In the genomic region with DNA sequence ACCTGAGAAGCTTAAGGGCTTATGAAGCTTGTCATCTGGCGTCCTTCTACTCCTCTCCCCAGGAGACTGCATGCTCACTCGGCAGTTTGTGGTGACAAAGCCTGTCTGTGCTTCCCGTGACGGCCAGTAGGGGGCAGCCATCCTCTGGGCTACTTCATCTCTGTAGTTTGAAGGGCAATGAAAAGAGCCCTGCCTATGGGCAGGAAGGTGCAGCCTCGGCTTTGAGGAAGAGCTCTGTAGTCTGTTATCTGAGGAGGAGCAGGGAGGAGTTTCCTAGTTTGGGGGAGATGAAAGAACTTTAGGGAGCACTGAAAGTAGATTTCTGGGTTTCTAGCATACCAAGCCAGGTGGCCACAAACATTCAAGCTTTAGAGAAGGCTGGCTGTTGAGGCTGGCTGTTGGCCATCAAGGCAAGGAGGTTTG, we compare ENCODE assay signal across 10 mouse cellular contexts. TPM values are rescaled to one million over a fixed set of nuclear protein-coding genes. Genes with fewer than 3 reads are reported as not detected.
A peak's percentile ranks its signal among the peaks of the same experiment; 100 is the strongest.
DNase-seq lines count a peak whose midpoint lies in the region; ATAC-seq lines count a peak whose summit lies in the region.
"Had no signal": no experiment of that assay in that cellular context is flagged by ENCODE, and none has a peak within 500 bp of the region (broad histone marks: within the 10 kb centered on the region; RNA-seq: fewer than 3 reads in every experiment).

No protein-coding gene starts in this region.

- H3K27ac ChIP-seq in kidney, embryonic 16.5 days (ENCODE audit: low read length), result no peak overlapping the region
- H3K27ac ChIP-seq in limb, embryonic 11.5 days (replicated peaks; ENCODE audit: low read depth, low read length), result no peak overlapping the region
- no peak overlapping the region for H3K27ac ChIP-seq in neural tube, embryonic 11.5 days (ENCODE audit: low read depth, low read length)
- H3K27ac ChIP-seq: embryonic facial prominence, embryonic 15.5 days; midbrain, embryonic 12.5 days had no signal

- WGBS in kidney, embryonic 16.5 days, result 7% methylated on average over 5 of the region's 5 CpGs
- WGBS in limb, embryonic 11.5 days, result 12% methylated on average over 5 of the region's 5 CpGs
- 8% methylated on average over 5 of the region's 5 CpGs for WGBS in neural tube, embryonic 11.5 days

- no peaks in the 10 kb centered on the region for H3K9me3 ChIP-seq in kidney, embryonic 16.5 days (ENCODE audit: low read length)
- no peaks in the 10 kb centered on the region for H3K9me3 ChIP-seq in limb, embryonic 11.5 days (ENCODE audit: control insufficient read depth, low read length)
- H3K9me3 ChIP-seq in neural tube, embryonic 11.5 days (ENCODE audit: control insufficient read depth, low read length), result no peaks in the 10 kb centered on the region
- H3K9me3 ChIP-seq: embryonic facial prominence, embryonic 15.5 days; midbrain, embryonic 12.5 days had no signal

- H3K4me3 ChIP-seq in kidney, embryonic 16.5 days (ENCODE audit: low read length), result no peak overlapping the region
- H3K4me3 ChIP-seq in limb, embryonic 11.5 days (ENCODE audit: low read depth, low read length), result no peak overlapping the region
- H3K4me3 ChIP-seq in neural tube, embryonic 11.5 days (ENCODE audit: low read depth, low read length), result no peak overlapping the region
- H3K4me3 ChIP-seq: embryonic facial prominence, embryonic 15.5 days; midbrain, embryonic 12.5 days had no signal

- no peak overlapping the region for H3K9ac ChIP-seq in kidney, embryonic 16.5 days (replicated peaks; ENCODE audit: low read length)
- H3K9ac ChIP-seq in limb, embryonic 11.5 days (ENCODE audit: low read length), result no peak overlapping the region
- no peak overlapping the region for H3K9ac ChIP-seq in neural tube, embryonic 11.5 days (ENCODE audit: low read length)
- H3K9ac ChIP-seq: embryonic facial prominence, embryonic 15.5 days; midbrain, embryonic 12.5 days had no signal

- H3K4me2 ChIP-seq in kidney, embryonic 16.5 days (replicated peaks; ENCODE audit: low read depth, low read length), result no peak overlapping the region
- H3K4me2 ChIP-seq in limb, embryonic 11.5 days (ENCODE audit: low read depth, severe bottlenecking), result no peak overlapping the region
- H3K4me2 ChIP-seq in neural tube, embryonic 11.5 days (ENCODE audit: low read depth), result no peak overlapping the region
- H3K4me2 ChIP-seq: embryonic facial prominence, embryonic 15.5 days; midbrain, embryonic 12.5 days had no signal

- peaks cover 67% of the 10 kb centered on the region for H3K27me3 ChIP-seq in kidney, embryonic 16.5 days (ENCODE audit: insufficient read depth, low read length)
- H3K27me3 ChIP-seq in limb, embryonic 11.5 days (ENCODE audit: control insufficient read depth, insufficient read depth, low read length), result peaks cover 61% of the 10 kb centered on the region
- H3K27me3 ChIP-seq in neural tube, embryonic 11.5 days (ENCODE audit: control insufficient read depth, insufficient read depth, low read length), result peaks cover 63% of the 10 kb centered on the region

- intact Hi-C loops in heart, postnatal 25 days (cut with DNase I), result loop anchor here (2.0 to 5.0 kb wide), 3 partner anchors 36 to 142 kb away; no protein-coding TSS in a partner anchor

- no peaks in the 10 kb centered on the region for H3K36me3 ChIP-seq in kidney, embryonic 16.5 days (ENCODE audit: insufficient read depth, low read length)
- H3K36me3 ChIP-seq in limb, embryonic 11.5 days (ENCODE audit: control insufficient read depth, insufficient read depth, low read length), result no peaks in the 10 kb centered on the region
- H3K36me3 ChIP-seq in neural tube, embryonic 11.5 days (ENCODE audit: control insufficient read depth, insufficient read depth, low read length), result no peaks in the 10 kb centered on the region
- H3K36me3 ChIP-seq: embryonic facial prominence, embryonic 15.5 days; midbrain, embryonic 12.5 days had no signal

- ATAC-seq in kidney, embryonic 16.5 days (ENCODE audit: low FRiP score, low TSS enrichment), result no peak
- no peak for ATAC-seq in limb, embryonic 11.5 days (ENCODE audit: insufficient number of reproducible peaks, low FRiP score, low TSS enrichment, low read depth)
- no peak for ATAC-seq in neural tube, embryonic 11.5 days (ENCODE audit: insufficient read depth, low FRiP score, low TSS enrichment)

- DNase-seq in kidney, adult 11 months, result peak; percentile 42
- peak; percentile 96 for DNase-seq in MEL-GATA-1-ER (ENCODE audit: extremely low read depth, low read depth)
- peak; percentile 80 for DNase-seq in embryo, embryonic 10.5 days (ENCODE audit: low spot score)
- peak; percentile 35 for DNase-seq in heart, postnatal 25 days (ENCODE audit: low spot score)
- peak; percentile 78 for DNase-seq in limb, embryonic 11.5 days (ENCODE audit: low spot score)
- peak; percentile 68 for DNase-seq in neural tube, embryonic 11.5 days (ENCODE audit: low spot score)
- DNase-seq in thymus, postnatal 10 days (ENCODE audit: low spot score in 2 of 2), result peak; percentile 74 to 84

- peaks cover 20% of the 10 kb centered on the region for H3K4me1 ChIP-seq in kidney, embryonic 16.5 days (ENCODE audit: insufficient read depth, low read length)
- H3K4me1 ChIP-seq in limb, embryonic 11.5 days (ENCODE audit: control insufficient read depth, insufficient read depth, low read length), result peaks cover 10% of the 10 kb centered on the region
- peaks cover 4% of the 10 kb centered on the region; the same call in 1 of the 2 replicates for H3K4me1 ChIP-seq in neural tube, embryonic 11.5 days (ENCODE audit: control insufficient read depth, insufficient read depth, low read length)

RNA-seq across cellular contexts. Expression of gene Rtn4rl2, which starts 18.0 kb away (rescaled TPM):
- polyA plus RNA-seq in kidney, embryonic 16.5 days (2015; fragmentation: Nextera tagmentation; extraction: Ambion mirVana), result 1.0 and 1.5 TPM in 2 replicates
- 1 to 10 TPM; 1.8 to 4.0 TPM for total RNA-seq in heart, postnatal 25 days (2021)
- 0.75 and 0.96 TPM in 2 replicates for polyA plus RNA-seq in limb, embryonic 11.5 days (2014; fragmentation: Nextera tagmentation; extraction: Ambion mirVana)
- 7.2 TPM in 2 replicates for polyA plus RNA-seq in neural tube, embryonic 11.5 days (2014; fragmentation: Nextera tagmentation; extraction: Ambion mirVana)

RNA-seq across cellular contexts. Expression of gene Slc43a1, which starts 29.9 kb away (rescaled TPM):
- polyA plus RNA-seq in kidney, embryonic 16.5 days (2015; fragmentation: Nextera tagmentation; extraction: Ambion mirVana), result 15.6 and 17.8 TPM in 2 replicates
- total RNA-seq in heart, postnatal 25 days (2021), result 1 to 10 TPM; 1.5 to 2.2 TPM
- 36.0 and 37.8 TPM in 2 replicates for polyA plus RNA-seq in limb, embryonic 11.5 days (2014; fragmentation: Nextera tagmentation; extraction: Ambion mirVana)
- polyA plus RNA-seq in neural tube, embryonic 11.5 days (2014; fragmentation: Nextera tagmentation; extraction: Ambion mirVana), result 17.8 and 19.1 TPM in 2 replicates

RNA-seq across cellular contexts. Expression of gene Timm10, which starts 41.7 kb away (rescaled TPM):
- polyA plus RNA-seq in kidney, embryonic 16.5 days (2015; fragmentation: Nextera tagmentation; extraction: Ambion mirVana), result 60.1 and 66.6 TPM in 2 replicates
- total RNA-seq in heart, postnatal 25 days (2021), result 100 to 1,000 TPM in 1 of 2 experiments, 10 to 100 TPM in 1; 99.8 to 103 TPM
- 46.9 and 53.6 TPM in 2 replicates for polyA plus RNA-seq in limb, embryonic 11.5 days (2014; fragmentation: Nextera tagmentation; extraction: Ambion mirVana)
- 53.3 and 56.6 TPM in 2 replicates for polyA plus RNA-seq in neural tube, embryonic 11.5 days (2014; fragmentation: Nextera tagmentation; extraction: Ambion mirVana)

RNA-seq across cellular contexts. Expression of gene Smtnl1, which starts 46.1 kb away (rescaled TPM):
- 0.19 and 0.26 TPM in 2 replicates for polyA plus RNA-seq in kidney, embryonic 16.5 days (2015; fragmentation: Nextera tagmentation; extraction: Ambion mirVana)
- not detected for total RNA-seq in heart, postnatal 25 days (2021)
- polyA plus RNA-seq in limb, embryonic 11.5 days (2014; fragmentation: Nextera tagmentation; extraction: Ambion mirVana), result 0.10 and 0.32 TPM in 2 replicates
- polyA plus RNA-seq in neural tube, embryonic 11.5 days (2014; fragmentation: Nextera tagmentation; extraction: Ambion mirVana), result 0.29 TPM in 1 of 2 replicates, not detected in the other

Comparison
In these comparisons a context has a peak if more than half of its experiments do, and no peak if none do; other contexts are left out.
1. DNase-seq: peak in every context shown above with its lines; median percentile 96 in MEL-GATA-1-ER; 80 in embryo, embryonic 10.5 days; 79 in thymus, postnatal 10 days; 78 in limb, embryonic 11.5 days; 68 in neural tube, embryonic 11.5 days; 42 in kidney, adult 11 months; 35 in heart, postnatal 25 days.